Mouse (Mus musculus) right cerebral cortex, postnatal 14 days (tissue): ENCODE results near the gene Acvrl1.

ENCODE experiments used
- DNase-seq: peaks from one replicate; pipeline ENCODE4 v3.0.0; 2022

Acvrl1 gene

GRCm38 (mm10) chr15:101143494-101143893 is 15.2 kb downstream of the Acvrl1 start:
- peak; percentile 60 for DNase-seq

DNA sequence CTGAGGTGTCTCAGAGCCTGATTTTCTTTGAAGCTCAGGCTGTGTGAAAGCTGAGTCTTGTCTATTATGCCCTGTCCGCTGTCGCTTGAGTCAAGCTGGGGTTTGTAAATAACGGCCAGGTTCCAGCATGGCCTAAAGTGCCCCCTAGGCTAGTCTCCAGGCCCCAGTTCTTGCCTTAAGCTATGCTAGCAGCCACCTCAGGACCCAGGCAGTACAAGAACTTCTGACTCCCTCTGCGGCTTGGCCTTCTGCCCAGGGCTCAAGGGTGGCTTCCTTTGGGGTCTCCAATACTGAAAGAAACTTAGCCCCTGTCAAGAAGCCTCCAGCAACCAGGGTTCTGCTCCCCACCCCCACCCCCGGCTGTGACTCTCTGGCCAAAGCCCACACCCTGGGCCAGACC is 15.9 kb downstream of the Acvrl1 start:
- no peak for DNase-seq

DNA sequence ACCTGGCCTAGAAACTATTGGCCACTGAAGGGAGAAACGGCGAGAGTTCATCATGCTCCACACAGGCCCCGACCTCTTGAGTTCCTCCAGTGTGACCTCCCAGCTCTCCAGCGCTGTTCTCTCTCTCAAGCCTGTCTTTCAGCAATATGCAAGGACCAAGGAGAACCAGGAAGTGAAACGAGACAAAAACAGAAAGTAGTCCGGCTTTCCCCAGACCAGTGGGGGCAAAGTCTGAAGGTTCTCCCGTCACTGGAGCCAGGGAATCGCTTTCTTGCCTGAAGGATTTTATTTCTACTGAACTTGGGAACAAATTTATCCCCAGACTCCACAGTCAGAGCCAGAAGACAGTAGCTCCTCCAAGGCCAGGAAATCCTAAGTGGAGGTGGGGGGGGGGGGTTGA is 16.5 kb downstream of the Acvrl1 start:
- DNase-seq = no peak

- DNase-seq = peak; percentile 97
Measured at GRCm38 (mm10) chr15:101145424-101146099, 17.2 kb downstream of the Acvrl1 start.

- DNase-seq = no peak
Measured at GRCm38 (mm10) chr15:101146100-101146965, 18.0 kb downstream of the Acvrl1 start.

DNA sequence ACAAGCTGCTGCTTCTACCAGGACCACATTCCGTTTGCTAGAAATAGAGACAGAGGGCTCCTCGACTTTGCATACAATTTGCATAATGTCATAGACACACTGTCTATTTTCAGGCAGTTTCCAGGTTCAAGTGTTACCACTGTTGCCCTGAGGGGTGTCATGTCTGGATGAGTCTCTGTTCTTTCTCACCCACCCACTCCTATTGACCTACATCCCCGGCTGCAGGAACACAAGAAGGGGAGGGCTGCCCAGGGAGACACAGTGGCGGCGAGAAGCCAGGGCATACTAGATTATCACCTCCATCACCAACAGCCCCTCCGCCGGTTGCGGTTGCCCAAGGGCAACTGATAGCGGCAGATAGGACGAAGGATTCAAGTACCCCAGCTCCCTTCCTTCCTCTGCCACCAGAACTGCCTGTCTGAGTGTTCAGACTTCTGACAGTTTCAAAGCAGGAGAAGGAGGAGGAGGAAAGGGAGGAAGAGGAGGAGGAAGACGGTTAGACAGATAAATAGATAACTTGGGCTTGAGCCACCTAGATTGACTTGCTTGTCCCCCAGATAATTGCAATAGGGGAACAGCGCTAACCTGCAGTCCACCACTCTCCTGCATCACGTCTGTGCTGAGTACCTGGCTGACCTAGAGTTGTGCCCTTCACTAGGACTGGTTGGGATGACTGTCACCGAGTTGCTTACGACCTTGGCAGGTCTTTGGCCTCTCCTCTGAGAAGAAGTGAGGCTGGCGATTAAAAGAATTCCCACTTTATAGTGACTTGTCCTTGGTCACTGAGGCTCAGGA is 19.0 kb downstream of the Acvrl1 start:
- no peak for DNase-seq

DNA sequence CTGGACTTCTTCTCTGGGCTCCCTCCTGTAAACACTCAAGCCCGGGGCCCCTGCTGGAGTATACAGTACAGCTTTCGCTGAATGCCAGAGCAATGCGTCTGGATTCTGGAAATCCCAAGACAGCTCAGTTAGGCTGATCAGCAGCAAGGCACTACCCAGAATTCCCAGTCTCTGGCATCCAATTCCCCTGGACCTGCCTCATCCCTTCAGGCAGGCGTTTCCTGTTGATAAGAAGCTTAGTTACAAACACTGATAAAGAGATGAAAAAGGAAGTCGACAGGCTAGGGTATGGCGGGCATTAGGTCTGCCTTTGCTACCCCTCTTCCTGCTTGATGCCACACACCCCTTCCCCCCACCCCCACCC is 19.6 kb downstream of the Acvrl1 start:
- no peak for DNase-seq

DNA sequence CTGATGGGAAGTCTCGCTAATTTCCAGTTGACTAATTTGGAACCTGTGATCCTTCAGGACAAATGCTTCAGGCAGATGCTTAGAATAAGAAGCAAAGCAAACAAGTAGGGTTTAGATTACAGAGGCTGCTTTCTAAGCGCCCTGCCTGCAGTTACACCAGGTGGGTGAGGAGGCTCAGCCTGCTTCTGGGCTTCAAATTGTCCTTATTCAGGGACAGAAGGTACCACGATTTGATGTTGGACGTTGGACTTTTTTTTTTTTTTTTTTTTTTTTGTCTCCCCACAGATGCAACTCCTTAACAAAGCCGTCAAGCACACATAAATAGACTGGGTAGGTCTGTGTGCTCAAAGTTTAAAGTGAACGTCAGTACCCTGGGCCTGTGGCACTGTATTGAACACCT is 20.3 kb downstream of the Acvrl1 start:
- no peak for DNase-seq

DNA sequence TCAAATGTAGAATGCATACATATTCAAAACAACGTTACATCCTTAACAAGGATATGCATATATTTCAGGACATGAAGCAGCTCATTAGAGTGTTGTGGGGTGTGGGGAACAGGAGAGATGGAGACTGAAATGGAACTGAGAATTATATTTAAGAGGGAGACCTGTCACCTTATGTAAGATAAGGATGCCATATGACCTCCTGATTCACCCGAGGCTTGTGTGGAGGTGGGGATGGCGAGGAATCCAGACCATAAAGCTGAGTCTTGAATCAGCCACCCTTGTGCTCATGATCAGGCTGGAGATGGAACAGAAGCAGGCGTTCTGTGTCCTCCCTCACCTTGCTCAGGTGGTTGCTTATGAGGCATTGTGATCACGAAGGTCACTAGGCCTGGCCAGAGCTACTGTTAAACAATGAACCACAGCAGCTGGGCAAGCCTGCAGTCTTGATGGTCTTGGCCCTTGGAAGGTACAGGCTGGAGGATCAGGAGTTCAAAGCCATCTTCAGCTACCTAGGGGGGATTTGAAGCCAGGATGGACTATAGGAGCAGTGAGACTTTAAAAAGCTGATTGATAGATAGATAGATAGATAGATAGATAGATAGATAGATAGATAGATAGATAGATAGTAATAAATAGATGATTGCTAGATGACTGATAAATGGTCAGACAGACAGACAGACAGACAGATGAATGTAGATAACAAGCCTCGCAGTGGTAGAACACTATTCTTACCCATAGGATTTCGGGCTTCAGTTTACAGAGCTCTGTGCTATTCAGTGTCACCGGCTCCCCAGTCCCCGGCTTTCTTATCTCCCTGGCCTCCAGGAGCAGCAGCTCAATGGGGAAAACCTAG is 23.3 kb downstream of the Acvrl1 start:
- no peak for DNase-seq

DNA sequence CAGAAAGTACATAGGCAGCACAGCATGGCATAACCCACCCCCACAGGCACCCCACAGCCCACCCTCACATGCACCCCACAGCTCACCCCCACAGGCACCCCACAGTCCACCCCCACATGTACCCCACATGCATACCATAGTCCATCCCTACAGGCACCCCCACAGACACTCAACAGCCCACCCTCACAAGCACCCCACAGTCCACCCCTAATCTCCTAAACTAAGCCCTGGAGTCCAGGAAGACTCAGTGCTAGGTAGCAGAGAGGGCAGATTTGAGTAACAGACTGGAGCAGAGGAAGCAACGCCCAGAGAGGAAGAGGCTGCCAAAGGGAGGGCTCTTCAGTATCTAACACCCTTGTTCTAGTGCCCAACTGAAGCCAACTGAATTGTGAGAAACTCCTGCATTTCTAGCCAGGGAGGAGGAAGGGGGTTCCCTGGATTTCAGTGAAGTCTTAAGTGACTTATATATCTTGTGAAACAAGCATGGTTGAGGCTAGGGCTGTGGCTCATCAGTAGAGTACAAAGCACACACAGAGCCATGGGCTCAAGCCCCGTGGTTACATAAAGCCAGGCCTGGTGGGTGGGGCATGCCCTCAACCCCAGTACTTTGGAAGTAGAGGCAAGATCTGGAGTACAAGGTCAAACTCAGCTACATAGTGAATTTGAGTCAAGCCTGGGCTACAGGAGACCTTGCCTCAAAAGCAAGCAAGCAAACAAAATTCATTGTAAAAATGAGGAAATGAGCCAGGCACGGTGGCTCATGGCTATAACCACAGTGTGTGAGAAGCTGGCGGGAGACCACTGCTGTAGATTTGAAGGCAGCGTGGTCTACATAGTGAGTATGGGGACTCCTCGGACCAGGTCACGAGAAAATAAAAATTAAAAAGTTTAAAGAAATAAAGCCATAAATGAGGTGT is 26.6 kb downstream of the Acvrl1 start:
- no peak for DNase-seq

GRCm38 (mm10) chr15:101160128-101160527 is 31.8 kb downstream of the Acvrl1 start:
- no peak for DNase-seq

DNA sequence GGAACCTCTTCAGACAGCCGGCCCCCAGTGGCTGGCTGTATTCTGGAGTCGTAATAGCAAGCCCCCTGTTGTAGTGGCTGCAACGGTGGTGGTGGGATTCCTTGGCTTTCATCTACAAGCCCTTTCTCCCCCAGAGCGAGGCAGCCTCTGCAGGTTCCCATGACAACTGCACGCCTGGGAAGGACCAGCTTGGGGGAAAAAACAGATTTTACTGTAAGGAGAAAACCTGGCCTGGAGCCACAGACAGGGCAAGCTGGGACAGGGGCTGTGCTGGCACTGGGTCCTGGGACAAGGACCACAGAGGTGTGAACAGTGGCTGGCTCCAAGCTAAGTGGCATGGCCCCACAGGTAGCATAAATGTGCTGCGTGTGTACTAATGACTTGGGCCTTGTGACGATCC is 32.3 kb downstream of the Acvrl1 start:
- DNase-seq = peak; percentile 82

DNA sequence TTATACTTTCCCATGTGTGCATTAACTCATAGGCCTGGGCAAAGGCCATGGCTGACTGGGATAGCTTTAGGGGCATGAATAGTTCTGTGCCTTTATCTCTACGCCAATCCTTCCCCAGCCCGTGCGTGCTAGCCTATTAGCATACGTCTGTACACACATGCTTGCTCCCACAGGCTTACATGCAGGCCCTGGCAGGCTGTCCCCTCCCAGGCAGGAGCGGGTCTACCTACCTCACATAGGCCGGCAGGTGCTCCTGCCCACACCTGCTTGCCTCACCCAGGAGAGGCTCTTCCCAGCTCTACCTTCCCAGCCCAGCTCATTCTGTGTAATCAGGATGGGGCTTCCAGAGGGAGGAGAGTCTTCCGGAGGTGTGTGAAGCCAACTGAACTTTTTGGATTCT is 33.2 kb downstream of the Acvrl1 start:
- no peak for DNase-seq

GRCm38 (mm10) chr15:101163056-101163458 is 34.7 kb downstream of the Acvrl1 start:
- peak; percentile 49 for DNase-seq

- DNase-seq = no peak
Measured at GRCm38 (mm10) chr15:101163854-101164253, 35.5 kb downstream of the Acvrl1 start.

DNA sequence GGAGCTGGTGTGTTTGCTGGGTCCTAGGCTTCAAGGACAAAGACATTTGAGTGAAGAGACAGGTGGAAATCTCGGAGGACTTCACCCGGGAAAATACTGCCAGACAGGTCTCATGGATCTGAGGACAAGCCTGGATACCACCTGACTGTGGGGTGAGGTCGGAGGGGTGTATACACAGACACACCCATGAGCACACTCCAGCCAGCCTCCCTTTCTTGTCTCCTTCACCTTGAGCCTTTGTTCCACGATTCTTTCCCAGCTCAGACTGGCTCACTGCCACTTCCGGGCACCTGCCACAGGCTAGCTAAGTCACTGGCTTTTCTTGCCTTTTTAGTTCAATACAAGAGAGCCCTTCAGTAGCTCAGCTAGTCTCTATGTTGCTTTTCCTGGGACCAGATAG is 36.0 kb downstream of the Acvrl1 start:
- no peak for DNase-seq

- no peak for DNase-seq
Measured at GRCm38 (mm10) chr15:101165658-101166437, 37.5 kb downstream of the Acvrl1 start.

- DNase-seq = no peak
Measured at GRCm38 (mm10) chr15:101167553-101167952, 39.2 kb downstream of the Acvrl1 start.

DNA sequence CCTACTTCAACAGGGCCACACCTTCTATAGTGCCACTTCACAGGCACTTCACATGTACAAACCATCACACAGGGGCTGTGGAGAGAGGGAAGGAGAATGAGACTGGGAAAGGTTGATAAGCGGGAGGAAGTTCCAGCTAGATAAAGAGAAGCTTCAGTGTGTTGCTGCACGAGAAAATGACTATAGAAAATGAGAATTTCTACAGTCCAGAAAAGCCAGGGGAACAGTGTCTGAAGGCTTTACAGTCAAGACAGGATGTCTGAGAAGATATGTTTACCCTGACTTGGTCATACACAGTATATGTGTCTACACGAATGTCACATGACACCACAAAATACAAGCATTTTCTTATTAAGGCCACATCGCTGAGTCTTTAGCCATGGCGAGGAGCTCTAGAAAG is 41.6 kb downstream of the Acvrl1 start:
- no peak for DNase-seq

DNA sequence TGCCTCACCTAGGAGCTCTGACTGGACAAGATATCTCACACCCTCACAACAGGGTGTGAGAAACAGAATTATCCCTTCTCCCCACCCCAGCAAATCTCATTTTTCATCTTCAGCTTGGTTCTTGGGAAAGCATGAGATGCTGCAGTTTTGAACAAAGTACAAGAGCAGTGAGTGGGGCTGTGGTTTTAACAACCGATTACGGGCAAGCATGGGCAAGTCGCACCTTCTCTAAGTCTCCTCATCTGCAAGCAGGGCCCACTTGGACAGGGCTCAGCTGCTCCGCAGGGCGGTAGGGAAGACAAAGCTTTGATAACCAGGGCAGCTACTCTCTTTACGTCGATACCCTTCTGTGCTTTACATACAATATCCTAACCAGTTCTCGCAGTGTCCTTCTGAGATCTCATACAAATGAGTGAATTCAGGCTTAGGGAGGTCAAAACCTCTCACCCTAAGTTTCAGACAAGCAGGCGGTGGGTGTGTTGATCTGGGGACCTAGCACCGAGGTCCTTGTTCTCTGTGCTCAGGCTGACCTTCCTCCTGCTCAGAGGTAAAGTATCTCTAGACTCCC is 42.2 kb downstream of the Acvrl1 start:
- no peak for DNase-seq
